Mouse (Mus musculus) ovary, adult 18-20 months (tissue): ENCODE data around the gene Yipf3.

Experiments
- DNase-seq: peaks from one replicate; pipeline ENCODE4 v3.0.0; 2022; ENCODE audit warnings: low spot score, mixed read lengths

Yipf3 gene

GRCm38 (mm10) chr17:46247512-46248188 is at the start of gene Yipf3, which contains the start of gene Polr1c:
Gene Yipf3, plus strand, starts transcription at chr17:46248080.
Gene Polr1c, minus strand, starts transcription at chr17:46248054.
- DNase-seq = peak; percentile 92

GRCm38 (mm10) chr17:46201151-46201550 is 46.7 kb upstream of the Yipf3 start:
- DNase-seq = no peak

GRCm38 (mm10) chr17:46202421-46203071 is 45.3 kb upstream of the Yipf3 start, which contains the start of the genes Polh and Xpo5:
Gene Polh, minus strand, starts transcription at chr17:46202645.
Gene Xpo5, plus strand, starts transcription at chr17:46202782.
- DNase-seq = peak; percentile 90

- DNase-seq = no peak
These were observed 44.8 kb upstream of the Yipf3 start for GRCm38 (mm10) chr17:46203078-46203477.

GRCm38 (mm10) chr17:46206676-46207075 is 41.2 kb upstream of the Yipf3 start:
- DNase-seq = no peak

GRCm38 (mm10) chr17:46210550-46210949 is 37.3 kb upstream of the Yipf3 start:
- DNase-seq = no peak

- DNase-seq = no peak
These were observed 26.3 kb upstream of the Yipf3 start for GRCm38 (mm10) chr17:46221601-46222000.

- DNase-seq = no peak
These were observed 20.3 kb upstream of the Yipf3 start for GRCm38 (mm10) chr17:46227576-46227975.

- no peak for DNase-seq
These were observed 11.8 kb upstream of the Yipf3 start for GRCm38 (mm10) chr17:46236067-46236466.

GRCm38 (mm10) chr17:46237079-46237478 is 10.8 kb upstream of the Yipf3 start:
- no peak for DNase-seq

- DNase-seq = no peak
These were observed 10.4 kb upstream of the Yipf3 start for GRCm38 (mm10) chr17:46237480-46237879.

GRCm38 (mm10) chr17:46239516-46240114 is 8.3 kb upstream of the Yipf3 start:
- DNase-seq = no peak

- no peak for DNase-seq
These were observed 6.4 kb upstream of the Yipf3 start for GRCm38 (mm10) chr17:46241471-46241870.

- no peak for DNase-seq
These were observed 5.6 kb upstream of the Yipf3 start for GRCm38 (mm10) chr17:46242274-46242673.

- no peak for DNase-seq
These were observed 4.9 kb upstream of the Yipf3 start for GRCm38 (mm10) chr17:46242993-46243392.

GRCm38 (mm10) chr17:46243624-46244023 is 4.3 kb upstream of the Yipf3 start:
- DNase-seq = no peak

GRCm38 (mm10) chr17:46244579-46244978 is 3.3 kb upstream of the Yipf3 start:
- DNase-seq = no peak

GRCm38 (mm10) chr17:46248189-46248522 is 276 bp downstream of the Yipf3 start:
- no peak for DNase-seq

GRCm38 (mm10) chr17:46251174-46251573 is 3.3 kb downstream of the Yipf3 start:
- no peak for DNase-seq

- DNase-seq = no peak
These were observed 4.9 kb downstream of the Yipf3 start for GRCm38 (mm10) chr17:46252571-46253451.

- peak; percentile 82 for DNase-seq
These were observed 5.7 kb downstream of the Yipf3 start, which contains the start of gene Lrrc73 for GRCm38 (mm10) chr17:46253452-46254084. Gene Lrrc73, plus strand, starts transcription at chr17:46253531.

GRCm38 (mm10) chr17:46254106-46254505 is 6.2 kb downstream of the Yipf3 start:
- no peak for DNase-seq
